Mouse (Mus musculus): Measurements from ENCODE around the gene Inca1. TPM values are rescaled to one million over a fixed set of nuclear protein-coding genes. Genes with fewer than 3 reads are reported as not detected.

Inca1 gene
- total RNA-seq (2021) (10 to 100 TPM in 1 of 2 experiments, 1 to 10 TPM in 1; 8.2 to 15.7 TPM), polyA plus RNA-seq (2012; rRNA removed) (12.9 and 15.8 TPM in 2 replicates)
- long read RNA-seq, partial matches to known transcripts = 1 of 7 reads
- long read RNA-seq, other reads (novel, unspliced or antisense) = 0 of 7 reads

- peak; percentile 98 for DNase-seq
Measured at GRCm38 (mm10) chr11:70699722-70700556, at the start of gene Inca1, which contains the start of gene Kif1c. TSS of gene Inca1 (minus strand) at chr11:70700155. TSS of gene Kif1c (plus strand) at chr11:70700548.

DNA sequence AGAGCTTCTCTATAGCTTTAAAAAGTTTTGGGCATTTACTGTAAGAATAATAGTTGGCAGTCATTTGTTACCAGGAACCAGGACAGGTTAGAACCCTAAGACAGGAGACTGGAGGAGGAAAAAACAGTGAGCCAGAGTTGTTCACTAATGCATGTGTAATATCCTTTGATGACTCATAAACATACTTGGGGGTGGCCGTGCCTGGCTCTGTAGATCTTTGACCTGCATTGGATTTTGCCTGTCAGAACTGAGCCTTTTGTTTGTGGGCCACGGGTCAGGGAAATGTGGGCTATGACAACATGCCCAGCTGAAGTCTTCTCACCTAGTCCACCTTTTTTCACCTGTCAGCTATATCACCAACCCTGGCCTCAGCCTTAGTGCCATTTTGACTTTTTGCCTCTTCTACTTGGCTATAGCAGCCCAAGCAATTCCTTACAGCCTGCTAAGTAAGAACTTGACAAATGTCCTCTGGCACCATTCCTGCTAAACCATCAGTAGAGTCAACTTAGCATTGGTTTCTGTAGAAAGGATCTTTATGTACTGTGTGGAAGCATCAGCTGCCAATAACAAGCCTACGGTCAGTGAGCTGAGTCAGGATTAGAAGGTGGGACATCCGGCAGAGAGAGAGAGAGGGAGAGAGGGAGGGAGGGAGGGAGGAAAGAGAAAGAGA is 48.1 kb upstream of the Inca1 start:
- no peak for DNase-seq

GRCm38 (mm10) chr11:70745636-70746035 is 45.7 kb upstream of the Inca1 start:
- no peak for DNase-seq

DNA sequence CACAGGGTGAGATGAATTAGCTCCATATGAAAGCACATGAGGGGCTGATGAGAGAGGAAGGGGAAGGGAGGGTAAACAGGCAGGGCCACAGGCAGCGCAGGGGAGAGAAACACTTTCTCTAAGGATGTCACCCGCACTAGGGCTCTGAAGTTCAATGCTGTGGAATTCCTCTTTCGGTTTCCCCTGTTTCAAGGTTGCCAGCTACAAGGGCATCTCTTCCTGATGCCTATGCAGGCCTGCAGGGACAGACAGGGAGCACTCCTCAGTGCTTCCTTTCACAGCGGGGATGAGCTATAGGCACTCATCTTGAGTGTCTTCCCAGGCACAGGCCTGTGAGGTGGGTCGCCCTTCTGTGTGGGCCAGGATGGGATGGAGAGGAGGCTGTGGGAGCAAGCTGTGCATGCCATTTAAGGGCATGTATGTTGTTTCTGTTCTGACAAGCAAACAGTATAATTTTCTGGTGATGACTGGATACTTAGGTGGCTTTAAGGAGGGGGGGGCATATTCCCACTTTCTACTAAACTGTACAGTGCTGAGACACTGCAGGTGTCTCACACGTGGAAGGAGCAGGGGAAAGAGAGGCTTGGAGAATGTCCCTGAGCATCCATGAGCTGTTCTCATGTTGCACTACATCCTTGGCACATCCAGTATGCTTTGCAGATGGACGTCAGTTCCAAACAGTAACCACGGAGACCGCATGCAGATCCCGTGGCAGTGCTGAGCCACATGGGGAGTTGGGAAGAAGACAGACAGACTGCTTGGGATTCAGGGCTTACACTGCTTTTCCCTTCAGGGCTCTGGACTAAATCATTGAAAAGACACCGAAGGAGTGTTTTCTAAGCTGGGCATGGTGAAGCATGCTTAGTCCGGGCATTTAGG is 42.9 kb upstream of the Inca1 start:
- DNase-seq = peak; percentile 44

- DNase-seq = no peak
Measured at GRCm38 (mm10) chr11:70742117-70742516, 42.2 kb upstream of the Inca1 start.

- no peak for DNase-seq
Measured at GRCm38 (mm10) chr11:70741603-70742002, 41.6 kb upstream of the Inca1 start.

GRCm38 (mm10) chr11:70737749-70738148 is 37.8 kb upstream of the Inca1 start:
- DNase-seq = no peak

DNA sequence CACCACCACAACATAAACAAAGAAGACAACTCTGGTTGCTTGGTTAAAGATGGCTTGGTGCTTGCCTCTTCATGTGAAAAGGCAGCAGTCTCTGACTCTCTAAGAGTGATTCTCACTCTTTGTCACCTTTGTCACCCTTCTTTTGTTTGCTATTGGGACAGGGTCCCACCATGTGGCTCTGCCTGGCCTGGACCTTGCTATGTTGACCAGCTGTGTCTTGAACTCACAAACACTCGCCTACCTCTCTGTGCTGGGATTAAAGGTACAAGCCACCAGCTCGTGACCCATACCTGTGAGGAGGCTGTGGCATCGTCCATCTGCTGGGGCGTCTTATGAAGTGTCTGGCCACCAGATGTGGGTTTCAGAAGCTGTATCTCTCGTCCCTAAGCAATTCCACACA is 33.3 kb upstream of the Inca1 start:
- DNase-seq = no peak

DNA sequence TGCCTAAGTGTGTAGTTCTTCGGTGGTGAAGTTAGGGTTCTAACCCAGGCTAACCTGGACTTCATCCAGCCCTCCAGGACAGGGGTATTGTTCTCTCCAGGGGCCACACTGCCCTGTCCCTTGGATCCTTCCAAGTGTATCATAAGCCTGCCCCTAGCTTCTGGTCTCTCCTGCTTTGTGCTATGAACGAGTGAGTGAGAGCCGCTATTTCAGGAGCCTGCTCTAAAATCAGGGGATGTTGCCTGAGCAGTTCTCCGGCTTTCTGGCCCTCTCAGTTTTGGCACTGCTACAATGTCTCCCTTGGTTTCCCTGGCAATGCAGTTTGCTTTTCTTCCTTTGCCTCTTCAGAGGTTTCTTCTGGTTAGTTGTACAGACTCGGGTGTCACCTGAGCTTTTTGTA is 31.2 kb upstream of the Inca1 start:
- DNase-seq = no peak

DNA sequence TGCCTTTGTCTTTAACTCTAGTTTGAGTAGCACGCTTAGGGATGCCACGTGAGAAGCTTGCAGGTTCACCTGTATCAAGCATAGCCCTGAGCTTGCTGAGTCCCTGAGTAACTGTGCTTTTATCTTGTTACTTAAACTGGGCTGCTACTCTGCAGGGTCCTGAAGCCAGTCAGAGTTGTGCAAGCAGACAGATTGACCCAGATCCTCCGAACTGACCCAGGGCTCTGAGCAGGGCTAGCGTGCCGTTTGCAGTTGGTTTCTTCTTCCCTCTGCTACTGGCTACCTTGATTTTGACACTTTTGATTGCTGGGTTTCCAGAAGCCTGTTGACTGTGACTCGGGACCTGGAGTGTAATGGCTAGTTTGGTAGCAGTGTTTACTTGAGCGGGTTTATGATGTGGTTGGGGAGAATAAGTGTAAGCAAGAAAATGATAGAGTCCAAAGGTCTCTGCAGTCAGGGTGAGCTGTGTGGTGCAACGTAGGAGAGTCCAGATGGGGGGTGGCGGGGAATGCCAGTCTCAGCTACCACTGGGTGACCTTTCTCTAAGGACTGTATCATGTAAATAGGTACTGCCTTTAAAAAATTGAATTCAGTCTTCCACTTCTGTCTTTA is 30.6 kb upstream of the Inca1 start:
- DNase-seq = peak; percentile 50

- DNase-seq = no peak
Measured at GRCm38 (mm10) chr11:70727385-70727784, 27.4 kb upstream of the Inca1 start.

DNA sequence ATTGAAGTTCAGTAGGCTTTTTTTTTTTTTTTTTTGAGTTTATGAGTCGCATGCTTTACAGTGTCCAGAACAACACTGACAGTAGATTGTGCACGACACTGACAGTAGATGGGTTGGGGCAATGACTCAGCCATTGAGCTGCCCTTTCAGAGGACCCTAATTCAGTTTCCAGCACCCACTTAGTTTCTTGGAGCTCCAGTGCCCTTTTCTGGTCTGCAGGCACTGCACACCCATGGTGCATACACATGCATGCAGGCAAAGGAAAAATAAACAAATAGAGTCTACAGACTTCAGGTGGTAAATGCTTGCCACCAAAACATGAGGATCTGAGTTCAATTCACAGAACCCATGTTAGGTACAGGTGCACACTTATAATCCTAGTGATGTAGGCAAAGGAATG is 26.6 kb upstream of the Inca1 start:
- no peak for DNase-seq

DNA sequence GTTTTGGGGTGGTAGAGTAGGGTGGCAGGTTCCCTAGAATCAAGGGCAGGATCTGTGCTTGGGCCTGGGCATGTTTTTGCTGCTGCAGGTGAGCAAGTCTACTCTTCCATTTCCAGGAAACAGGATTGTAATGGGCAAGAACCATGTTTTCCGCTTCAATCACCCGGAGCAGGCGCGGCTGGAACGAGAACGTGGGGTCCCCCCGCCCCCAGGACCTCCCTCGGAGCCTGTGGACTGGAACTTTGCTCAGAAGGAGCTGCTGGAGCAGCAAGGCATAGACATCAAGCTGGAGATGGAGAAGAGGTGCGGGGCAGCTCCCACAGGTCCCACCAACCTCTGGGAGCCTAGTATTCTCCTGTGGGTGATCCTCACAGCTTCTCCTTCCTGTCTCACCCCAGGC is 24.8 kb upstream of the Inca1 start:
- DNase-seq = no peak

DNA sequence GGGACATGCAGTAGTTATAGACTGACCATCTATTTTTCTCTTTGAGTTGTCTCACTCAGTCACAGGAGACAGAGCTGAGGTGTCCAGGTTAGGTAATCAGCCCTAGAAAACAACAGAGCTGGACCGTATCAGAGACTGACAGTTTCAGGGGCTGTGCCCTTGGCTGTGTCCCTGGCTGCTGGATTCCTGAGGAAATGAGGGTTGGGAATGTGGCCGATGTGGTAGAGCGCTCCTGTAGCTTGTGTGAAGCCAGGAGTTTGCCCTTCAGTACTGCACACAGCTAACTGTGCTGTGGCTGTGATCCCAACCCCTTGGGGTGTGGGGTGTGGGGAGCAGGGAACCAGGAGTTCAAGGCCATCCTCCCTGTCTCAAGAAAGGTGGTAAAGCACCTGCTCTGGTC is 21.1 kb upstream of the Inca1 start:
- DNase-seq = peak; percentile 72

- DNase-seq = no peak
Measured at GRCm38 (mm10) chr11:70720567-70720966, 20.6 kb upstream of the Inca1 start.

DNA sequence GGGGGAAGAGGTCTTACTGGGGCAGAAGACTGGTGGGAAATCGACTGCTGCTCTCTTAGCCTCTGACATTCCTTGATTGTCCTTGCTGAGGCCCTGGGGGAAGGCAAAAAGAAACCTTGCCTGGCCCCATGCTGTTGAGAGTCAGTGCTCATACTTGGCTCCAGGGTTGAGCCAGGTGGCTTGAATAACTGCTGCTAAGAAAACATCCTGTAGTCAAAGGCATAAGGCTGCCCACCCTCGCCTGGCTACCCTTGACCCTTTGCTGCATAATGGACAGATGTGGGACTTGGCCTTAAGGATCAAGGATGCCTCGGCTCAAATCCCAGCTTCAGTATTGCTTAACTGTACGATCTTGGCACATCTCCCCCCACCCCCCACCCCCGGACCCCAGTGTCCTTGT is 18.5 kb upstream of the Inca1 start:
- peak; percentile 78 for DNase-seq

DNA sequence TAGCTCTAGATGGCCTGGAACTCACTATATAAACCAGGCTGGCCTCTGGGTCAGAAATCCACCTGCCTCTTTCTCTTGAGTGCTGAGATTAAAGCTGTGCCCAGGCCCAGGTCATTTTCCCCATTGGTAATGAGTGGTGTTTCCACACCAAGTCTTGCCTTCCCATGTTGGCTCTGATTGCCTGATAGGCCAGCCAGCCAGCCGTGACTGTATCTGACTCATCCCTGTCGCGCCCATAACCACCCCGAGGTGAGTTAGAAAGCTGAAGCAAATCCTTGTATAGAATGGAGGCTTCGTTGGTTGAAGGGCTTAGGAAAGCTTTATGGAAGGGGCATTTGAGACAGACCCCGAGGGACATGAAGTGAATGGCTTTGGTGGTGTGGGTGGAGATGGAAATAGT is 15.9 kb upstream of the Inca1 start:
- DNase-seq = peak; percentile 79

GRCm38 (mm10) chr11:70713222-70713621 is 13.3 kb upstream of the Inca1 start:
- no peak for DNase-seq

DNA sequence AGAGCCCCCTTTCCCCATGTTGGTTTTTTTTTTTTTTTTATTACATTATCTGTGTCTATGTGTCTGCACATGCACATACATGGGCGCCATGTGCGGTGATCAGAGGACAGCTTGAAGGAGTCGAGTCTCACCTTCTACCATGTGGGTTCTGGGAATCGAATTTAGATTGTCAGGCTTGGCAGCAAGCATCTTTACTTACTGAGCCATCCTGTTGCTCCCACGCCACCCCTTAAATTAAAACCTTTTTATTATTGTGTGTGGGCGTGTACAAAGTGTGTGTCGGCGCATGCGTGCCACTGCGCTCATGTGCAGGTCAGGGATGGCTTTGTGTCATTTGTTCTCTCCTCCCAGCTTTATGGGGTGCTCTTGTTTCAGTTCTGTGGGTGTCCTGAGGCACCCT is 11.1 kb upstream of the Inca1 start:
- no peak for DNase-seq

DNA sequence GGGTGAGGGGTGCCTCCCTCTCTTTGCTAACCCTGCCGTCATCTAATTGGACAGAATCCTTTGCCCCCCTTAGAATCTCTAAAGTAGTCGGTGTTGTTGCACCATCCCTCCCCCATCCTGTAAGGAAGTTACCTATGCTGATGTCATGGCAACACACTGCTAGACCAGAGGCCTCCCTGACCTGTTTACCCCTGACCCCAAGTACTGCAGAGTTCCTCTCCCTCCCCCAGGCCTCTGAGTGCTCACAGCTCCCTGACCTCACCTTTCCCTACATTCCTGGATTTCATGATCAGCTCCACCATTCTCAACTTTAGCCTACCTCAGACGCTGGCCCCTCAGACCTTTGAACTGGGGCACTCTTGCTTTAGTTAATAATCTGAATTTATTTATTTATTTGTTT is 6.2 kb upstream of the Inca1 start:
- DNase-seq = no peak

- peak; percentile 64 for DNase-seq
Measured at GRCm38 (mm10) chr11:70702781-70703180, 2.8 kb upstream of the Inca1 start.
